Mouse (Mus musculus) fat pad, adult 2 months (tissue): Measurements from ENCODE around the gene Zfr.
"Not testable (repeated sequence)": the region's sequence is repeated elsewhere in the genome, so short reads cannot be mapped to it uniquely, and the experiment has no call there.

ENCODE experiments used
- DNase-seq: peaks from one replicate; pipeline ENCODE4 v3.0.0-alpha.2; 2011; ENCODE audit warnings: low read depth, low spot score; ENCODE audit errors: extremely low read depth

Gene Zfr

DNA sequence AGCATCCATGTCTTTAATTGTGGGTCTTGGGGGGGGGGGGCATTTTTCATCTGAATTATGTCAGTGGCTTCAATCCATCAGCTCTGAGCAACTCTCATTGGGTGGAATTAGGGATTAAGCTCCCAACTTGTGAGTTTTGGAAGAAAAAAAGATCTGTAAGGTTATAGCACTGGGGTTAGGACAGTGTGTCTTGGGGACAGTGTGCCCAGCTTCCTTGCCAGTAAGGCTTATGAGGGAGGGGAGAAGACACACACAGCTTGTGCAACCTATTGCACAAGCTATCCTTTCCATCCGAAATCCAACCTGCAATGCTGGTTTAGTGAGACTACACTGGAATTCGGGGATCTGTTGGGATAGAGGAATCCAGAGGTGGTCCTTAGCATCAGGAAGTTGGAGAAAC is 12.8 kb upstream of the Zfr start:
- peak; percentile 74 for DNase-seq

DNA sequence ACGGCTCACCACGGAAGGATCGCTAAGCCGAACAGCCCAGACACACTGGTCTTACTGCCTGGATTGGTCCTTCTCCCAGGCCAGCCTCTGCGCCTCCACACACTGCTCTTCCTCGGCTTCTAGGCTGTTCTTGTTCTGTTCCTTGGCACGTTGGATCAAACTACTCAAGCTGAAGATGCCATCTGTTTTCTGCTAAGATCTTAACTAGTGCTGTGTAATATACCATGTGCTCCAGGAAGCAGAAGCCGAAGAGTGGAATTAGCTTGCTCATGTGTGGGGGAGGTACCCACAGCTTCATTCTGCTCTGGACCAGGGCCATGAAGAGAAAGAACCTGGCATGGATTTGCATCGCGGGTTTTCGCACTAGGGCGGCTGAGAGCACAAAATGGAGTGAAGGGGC is 11.2 kb upstream of the Zfr start:
- no peak for DNase-seq

GRCm38 (mm10) chr15:12108200-12108599 is 9.4 kb upstream of the Zfr start:
- DNase-seq, result no peak

GRCm38 (mm10) chr15:12108922-12109321 is 8.7 kb upstream of the Zfr start:
- DNase-seq, result not testable (repeated sequence)

DNA sequence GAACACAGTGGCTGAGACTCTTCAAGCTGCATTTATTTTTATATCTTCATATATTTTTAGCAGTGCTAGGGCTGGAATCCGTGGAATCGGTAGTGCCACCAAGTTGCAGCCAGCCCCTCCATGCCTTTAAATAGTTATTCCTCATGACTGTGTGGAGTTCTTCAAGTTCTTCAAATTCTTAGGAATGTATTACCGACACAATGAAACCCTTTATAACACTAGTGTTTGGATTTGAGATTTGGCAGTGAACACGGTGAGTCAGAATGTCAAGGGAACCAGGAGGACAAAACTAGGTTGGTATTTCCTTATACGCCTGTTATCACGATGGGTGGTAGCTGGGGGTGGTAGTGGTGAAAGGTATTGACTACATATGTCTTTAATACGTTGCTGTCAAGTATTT is 6.4 kb upstream of the Zfr start:
- DNase-seq, result no peak

DNA sequence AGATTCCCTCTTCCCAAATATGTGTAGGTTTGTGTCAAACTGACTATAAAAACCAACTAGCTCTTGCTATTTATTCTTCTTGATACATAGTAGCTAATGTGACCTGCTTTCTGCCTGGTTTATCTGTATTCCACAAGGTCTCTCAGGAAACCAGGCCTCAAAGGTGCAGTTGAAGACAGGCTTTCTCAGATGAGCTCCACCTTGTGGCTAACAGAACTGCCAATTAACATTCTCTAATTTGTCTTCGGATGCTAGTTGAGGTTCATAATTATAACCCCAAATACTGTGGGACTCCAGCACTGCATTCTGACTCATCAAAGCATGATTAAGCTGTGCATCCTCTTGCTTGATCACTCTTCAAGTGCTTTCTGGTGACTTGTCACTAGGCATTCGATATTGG is 4.2 kb upstream of the Zfr start:
- no peak for DNase-seq

GRCm38 (mm10) chr15:12114546-12114945 is 3.1 kb upstream of the Zfr start:
- DNase-seq, result no peak

GRCm38 (mm10) chr15:12115722-12116230 is 1.9 kb upstream of the Zfr start:
- DNase-seq, result no peak

DNA sequence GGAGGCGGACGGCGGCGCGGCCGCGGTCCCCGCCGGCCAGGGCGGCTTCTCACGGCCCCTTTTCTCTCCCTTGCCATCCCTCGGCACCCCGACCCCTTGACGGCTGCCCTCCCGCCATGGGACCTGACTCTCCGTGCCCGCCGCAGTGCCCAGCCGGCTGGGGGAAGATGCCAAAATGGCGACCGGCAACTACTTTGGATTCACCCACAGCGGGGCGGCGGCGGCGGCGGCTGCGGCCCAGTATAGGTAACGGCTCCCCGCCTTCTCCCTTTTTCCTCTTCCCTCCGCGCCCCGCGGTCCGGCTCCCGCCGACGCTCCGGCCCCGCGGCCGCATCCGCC is 431 bp downstream of the Zfr start:
- DNase-seq, result no peak

- DNase-seq, result no peak
Observed at GRCm38 (mm10) chr15:12118432-12119128, 949 bp downstream of the Zfr start.

- no peak for DNase-seq
Observed at GRCm38 (mm10) chr15:12119129-12119466, 1.5 kb downstream of the Zfr start.

DNA sequence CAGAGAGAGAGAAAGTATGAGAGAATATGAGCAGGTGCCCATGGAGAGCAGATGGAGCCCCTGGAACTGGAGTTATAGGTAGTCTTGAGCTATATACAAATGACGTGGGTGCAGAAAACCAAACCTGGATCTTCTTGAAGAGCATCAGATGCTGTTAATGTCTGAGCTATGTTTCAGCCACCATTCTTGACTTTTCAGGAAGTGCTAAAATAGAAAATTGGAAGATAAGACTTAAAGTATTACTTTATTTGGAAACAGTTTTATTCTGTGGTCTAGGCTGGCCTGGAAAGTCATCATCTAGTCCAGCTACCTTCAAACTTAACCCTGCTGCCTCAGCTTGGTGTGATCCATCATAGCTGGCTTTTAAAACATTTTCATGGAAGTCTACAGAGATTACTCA is 7.3 kb downstream of the Zfr start:
- DNase-seq, result no peak

- not testable (repeated sequence) for DNase-seq
Observed at GRCm38 (mm10) chr15:12130871-12131270, 13.2 kb downstream of the Zfr start.

DNA sequence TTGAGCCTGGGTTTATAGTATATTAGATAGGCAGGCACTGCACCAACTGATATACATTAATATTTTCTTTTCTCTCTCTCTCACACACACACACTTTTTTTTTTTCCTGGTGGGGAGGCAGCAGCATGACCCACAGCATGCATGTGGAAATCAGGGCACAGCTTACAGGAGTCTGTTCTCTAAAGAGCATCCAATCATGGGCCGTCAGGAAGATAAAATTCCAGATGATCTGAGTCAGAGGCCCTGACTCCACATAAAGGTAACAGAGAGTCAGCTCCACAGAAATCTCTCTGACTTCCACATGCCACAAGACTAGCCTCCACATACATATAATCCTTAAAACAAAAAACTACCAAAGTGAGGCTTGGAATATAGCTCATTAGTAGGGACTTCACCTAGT is 16.9 kb downstream of the Zfr start:
- no peak for DNase-seq

DNA sequence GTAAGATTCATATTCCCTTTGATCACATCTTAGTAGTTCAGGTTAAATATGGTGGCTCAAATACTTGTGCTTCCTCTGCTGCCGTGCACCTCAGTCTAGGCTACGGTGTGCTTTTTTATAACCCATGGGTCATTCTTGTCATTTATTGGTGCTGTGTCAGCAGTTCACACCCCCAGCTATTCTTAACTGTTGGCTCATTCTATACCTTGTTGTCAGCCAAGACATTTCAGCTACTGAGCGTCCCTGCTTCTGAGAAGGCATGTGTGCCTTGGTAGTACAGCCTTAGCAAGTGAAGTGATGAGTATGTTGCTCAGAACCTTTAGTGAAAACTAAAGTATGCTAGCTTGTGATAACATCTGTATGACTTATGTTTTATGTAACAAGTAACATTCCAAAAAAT is 17.7 kb downstream of the Zfr start:
- no peak for DNase-seq

GRCm38 (mm10) chr15:12136371-12136770 is 18.7 kb downstream of the Zfr start:
- no peak for DNase-seq

- DNase-seq, result no peak
Observed at GRCm38 (mm10) chr15:12140985-12141729, 23.5 kb downstream of the Zfr start.

DNA sequence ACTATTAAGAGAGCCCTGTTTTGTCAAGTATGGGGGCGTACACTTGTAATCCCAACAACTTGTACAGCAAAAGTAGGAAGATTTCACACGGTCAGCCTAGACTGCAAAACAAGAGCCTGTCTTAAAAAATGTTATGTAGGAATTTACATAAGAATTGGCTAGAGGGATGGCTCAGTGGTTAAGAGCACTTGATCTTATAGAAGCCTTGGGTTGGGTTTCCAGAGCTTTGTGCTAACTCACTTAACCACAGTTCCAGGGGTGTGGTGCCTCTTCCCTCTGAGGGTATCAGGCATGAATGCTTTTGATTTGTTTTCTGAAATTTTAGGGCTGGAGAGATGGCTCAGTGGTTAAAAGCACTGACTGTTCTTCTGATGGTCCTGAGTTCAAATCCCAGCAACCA is 29.8 kb downstream of the Zfr start:
- DNase-seq, result no peak

GRCm38 (mm10) chr15:12149501-12149900 is 31.9 kb downstream of the Zfr start:
- DNase-seq, result no peak

DNA sequence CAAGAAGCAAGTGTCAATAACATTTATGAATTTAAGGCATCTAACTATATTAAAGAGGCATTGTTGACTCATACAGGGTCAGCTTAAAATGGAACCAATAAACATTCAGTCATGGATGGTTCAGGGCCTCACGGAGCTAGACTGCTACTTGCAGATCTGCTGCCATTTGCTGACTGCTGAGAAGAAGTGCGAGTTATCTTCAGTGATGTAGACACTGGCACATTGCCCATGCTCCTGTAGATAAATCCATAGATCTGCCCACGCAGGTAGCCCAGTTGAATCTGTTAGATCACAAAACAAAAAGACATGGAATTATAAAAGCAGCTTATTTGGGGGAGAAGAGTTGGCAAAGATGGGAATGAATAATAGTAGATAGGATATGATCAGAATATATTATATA is 36.1 kb downstream of the Zfr start:
- DNase-seq, result no peak

- no peak for DNase-seq
Observed at GRCm38 (mm10) chr15:12178126-12178525, 60.5 kb downstream of the Zfr start.

DNA sequence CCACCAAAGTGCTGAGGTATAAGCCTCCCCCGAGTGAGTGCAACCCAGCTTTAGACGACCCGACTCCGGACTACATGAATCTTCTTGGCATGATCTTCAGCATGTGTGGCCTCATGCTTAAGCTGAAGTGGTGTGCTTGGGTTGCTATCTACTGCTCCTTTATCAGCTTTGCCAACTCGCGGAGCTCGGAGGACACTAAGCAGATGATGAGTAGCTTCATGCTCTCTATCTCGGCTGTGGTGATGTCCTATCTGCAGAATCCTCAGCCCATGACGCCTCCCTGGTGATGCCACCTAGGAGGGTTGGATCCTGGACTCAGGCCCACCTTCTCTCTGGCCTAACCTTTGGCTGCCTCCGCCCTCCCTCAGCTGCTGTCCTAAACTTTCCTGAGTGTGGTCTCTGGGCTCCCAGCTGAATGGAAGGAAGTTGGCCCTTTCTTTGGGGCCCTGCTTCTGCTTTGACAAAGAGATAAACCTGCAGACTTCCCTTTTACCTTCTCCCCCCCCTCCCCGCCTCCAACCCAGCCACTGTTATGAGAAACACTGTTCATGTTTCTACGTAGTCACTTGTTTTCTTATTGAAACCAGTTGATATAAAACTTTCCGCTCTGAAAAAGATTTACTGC is 63.7 kb downstream of the Zfr start:
- not testable (repeated sequence) for DNase-seq
